Mouse (Mus musculus): ENCODE data around the gene Wdfy3.

Wdfy3 gene

GRCm38 (mm10) chr5:101826531-101826970 lies 243.2 kb downstream of the Wdfy3 start:
- peak; percentile 61 for DNase-seq

GRCm38 (mm10) chr5:101825111-101825911 lies 244.4 kb downstream of the Wdfy3 start:
- no peak for DNase-seq

GRCm38 (mm10) chr5:101822311-101822670 lies 247.4 kb downstream of the Wdfy3 start:
- DNase-seq, result no peak

- peak; percentile 59 for DNase-seq
Observed at GRCm38 (mm10) chr5:101821491-101822310, 248.0 kb downstream of the Wdfy3 start.

- peak; percentile 60 for DNase-seq
Observed at GRCm38 (mm10) chr5:101821052-101821451, 248.7 kb downstream of the Wdfy3 start.

- DNase-seq, result no peak
Observed at GRCm38 (mm10) chr5:101819844-101820243, 249.9 kb downstream of the Wdfy3 start.

- no peak for DNase-seq
Observed at GRCm38 (mm10) chr5:101819216-101819615, 250.5 kb downstream of the Wdfy3 start.

GRCm38 (mm10) chr5:101816822-101817221 lies 252.9 kb downstream of the Wdfy3 start:
- DNase-seq, result no peak

- DNase-seq, result no peak
Observed at GRCm38 (mm10) chr5:101811296-101812169, 258.2 kb downstream of the Wdfy3 start.

GRCm38 (mm10) chr5:101802358-101803022 lies 267.2 kb downstream of the Wdfy3 start:
- no peak for DNase-seq

- DNase-seq, result no peak
Observed at GRCm38 (mm10) chr5:101801891-101802290, 267.8 kb downstream of the Wdfy3 start.

GRCm38 (mm10) chr5:101792665-101793064 lies 277.1 kb downstream of the Wdfy3 start:
- DNase-seq, result no peak

GRCm38 (mm10) chr5:101790560-101790959 lies 279.2 kb downstream of the Wdfy3 start:
- no peak for DNase-seq

- DNase-seq, result no peak
Observed at GRCm38 (mm10) chr5:101789770-101790169, 280.0 kb downstream of the Wdfy3 start.

- DNase-seq, result no peak
Observed at GRCm38 (mm10) chr5:101785921-101786614, 283.7 kb downstream of the Wdfy3 start.

GRCm38 (mm10) chr5:101784787-101785186 lies 284.9 kb downstream of the Wdfy3 start:
- no peak for DNase-seq

- DNase-seq, result no peak
Observed at GRCm38 (mm10) chr5:101784328-101784727, 285.4 kb downstream of the Wdfy3 start.
